Mouse (Mus musculus) mouse trophoblast stem cell (cell line): ENCODE data around the gene Zcchc14.
"Not testable (repeated sequence)": the region's sequence is repeated elsewhere in the genome, so short reads cannot be mapped to it uniquely, and the experiment has no call there.

Experiments
- in situ Hi-C, 2 experiments: fragments of 300-500 bp; cut with MseI, MboI; formaldehyde crosslinking; loops; 2 replicates in 1 of 2; 3 replicates in 1 of 2; pipeline ENCODE4 v1.15.1; 2025

Gene Zcchc14

DNA sequence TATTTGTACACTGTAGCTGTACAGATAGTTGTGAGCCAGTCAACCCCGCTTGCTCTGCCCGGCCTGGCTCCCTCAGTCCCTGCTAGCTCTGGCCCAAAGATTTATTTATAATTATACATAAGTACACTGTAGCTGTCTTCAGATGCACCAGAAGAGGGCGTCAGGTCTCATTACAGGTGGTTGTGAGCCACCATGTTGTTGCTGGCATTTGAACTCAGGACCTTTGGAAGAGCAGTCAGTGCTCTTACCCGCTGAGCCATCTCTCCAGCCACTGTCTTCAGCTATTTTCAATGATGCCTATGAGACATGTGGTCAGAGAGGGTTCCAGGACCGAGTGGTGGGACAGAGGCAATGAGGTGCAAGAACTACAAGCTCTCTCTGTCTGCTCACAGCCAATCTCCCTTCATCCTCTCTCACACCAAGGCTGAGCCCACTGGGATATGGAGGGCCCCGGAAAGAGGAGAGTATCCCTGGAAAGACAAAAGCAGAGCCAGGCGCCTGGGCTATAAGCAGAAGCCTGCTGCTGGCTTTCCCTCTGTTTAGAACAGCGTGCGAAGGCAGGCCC, 15.3 kb upstream of the Zcchc14 start:
- in situ Hi-C loops = not testable (repeated sequence)

DNA sequence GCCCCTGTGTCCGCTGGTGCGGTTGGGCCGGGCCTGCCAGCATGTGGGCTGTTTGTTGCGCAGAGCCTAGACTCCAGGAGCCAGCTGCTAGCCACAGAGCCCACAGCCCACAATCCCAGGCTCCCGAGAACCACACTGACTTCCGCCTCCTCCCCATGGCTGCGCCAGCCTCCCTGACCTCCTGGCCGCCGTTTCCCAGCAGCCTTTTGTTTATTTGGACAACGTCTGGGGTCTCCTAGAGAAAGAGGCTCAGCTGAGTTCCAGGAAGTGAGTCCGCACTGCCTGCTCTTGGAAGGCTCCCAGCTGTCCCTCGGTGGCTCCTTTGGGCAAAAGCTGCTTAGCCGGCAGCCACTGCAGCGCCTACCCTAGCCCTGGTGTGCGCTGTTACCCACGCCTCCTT, 12.6 kb upstream of the Zcchc14 start:
- in situ Hi-C loops = no loop called here

DNA sequence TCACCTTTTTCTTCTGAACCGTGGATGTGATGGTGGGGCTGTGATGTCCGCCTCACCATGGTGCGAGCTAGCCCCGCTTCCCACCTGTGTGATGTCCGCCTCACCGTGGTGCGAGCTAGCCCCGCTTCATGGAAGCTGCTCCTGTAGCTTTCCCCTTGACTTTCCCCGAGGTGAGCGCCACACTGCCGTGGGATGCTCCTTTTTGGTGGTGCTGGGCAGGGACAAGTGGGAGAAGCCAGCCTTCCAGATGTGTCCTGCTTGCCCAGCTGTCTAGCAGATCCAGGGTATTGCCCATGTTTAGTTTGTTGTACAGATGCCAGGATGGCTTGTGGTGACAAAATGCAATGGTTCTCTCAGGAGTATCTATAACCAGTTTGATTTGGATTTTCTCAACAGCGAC, 10.4 kb upstream of the Zcchc14 start:
- in situ Hi-C loops = no loop called here

DNA sequence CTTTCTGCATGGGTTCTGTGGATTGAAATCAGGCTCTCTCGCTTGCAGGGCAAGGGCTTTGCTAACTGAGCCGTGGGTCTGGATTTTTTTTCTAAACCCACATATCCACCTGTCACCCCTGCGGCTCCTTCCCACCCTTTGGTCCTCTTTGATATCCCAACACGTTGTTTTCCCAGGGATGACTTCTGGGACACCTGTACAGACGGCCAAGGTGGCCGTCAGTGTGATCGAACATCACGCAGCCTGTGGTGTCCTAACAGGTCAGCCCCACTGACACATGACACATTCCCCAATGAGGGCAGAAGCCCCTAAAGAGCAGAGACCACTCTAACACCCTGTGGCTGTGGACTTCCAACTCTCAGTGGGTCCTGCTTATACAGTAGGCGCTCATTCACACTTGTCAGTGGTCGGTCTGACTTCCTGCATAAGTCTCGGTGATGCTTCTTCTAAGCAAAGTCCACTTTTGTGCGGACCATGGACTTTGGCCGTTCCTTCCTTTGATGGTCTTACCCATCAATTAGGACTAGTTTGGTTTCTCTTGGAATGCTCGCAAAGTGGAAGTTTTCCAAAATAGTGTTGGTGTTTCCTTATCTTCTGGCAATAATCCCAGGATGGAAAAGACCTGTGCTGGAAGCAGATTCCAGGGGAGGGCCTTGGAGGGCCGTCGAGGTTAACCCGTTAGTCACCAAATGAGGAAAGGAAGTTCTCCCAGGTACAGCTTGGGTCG, 9.1 kb upstream of the Zcchc14 start:
- in situ Hi-C loops = no loop called here

DNA sequence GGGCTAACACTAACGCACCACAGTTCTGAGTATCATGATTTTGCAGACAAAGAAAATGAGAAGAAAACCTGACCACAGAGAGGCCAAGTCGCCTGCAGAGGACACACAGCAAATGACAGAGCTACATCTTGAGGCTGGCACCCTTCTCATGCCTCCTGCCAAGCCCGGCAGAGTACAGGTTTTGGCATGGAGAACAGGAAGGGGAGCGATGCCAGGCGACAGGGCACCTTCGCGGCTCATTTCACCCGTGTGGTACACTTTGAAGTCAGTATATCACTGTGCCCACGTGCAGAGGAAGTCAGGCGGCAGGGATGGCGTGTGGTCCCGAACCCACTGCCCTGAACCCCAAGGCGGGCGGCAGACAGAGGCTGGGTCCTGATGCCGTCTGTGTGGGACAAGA, 7.9 kb upstream of the Zcchc14 start:
- in situ Hi-C loops = no loop called here

DNA sequence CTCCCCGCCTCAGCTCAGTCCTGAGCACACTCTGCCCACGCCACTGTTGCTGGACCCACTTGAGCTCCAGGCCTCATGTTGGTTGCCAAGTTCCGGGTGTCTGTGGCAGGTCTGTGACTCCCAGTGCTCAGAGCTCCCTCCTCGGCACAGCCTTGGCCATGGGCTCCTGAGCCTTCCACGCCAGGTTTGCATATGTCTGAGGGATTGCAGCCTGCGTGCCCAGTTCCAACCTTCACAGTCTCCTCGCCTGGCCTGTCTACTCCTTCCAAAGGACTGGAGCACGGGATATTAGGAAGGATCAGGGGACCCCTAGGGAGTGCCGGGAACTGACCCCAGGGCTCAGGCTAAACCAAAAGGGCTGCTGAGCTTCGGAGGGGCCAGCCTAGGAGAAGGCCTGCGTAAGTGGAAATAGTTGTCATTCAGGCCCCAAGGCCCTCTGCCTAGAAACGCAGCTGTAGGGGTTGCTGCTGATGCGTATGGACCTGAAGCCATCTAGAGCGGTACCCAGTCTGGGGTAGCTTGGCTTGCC, 2.3 kb upstream of the Zcchc14 start:
- in situ Hi-C loops = no loop called here

DNA sequence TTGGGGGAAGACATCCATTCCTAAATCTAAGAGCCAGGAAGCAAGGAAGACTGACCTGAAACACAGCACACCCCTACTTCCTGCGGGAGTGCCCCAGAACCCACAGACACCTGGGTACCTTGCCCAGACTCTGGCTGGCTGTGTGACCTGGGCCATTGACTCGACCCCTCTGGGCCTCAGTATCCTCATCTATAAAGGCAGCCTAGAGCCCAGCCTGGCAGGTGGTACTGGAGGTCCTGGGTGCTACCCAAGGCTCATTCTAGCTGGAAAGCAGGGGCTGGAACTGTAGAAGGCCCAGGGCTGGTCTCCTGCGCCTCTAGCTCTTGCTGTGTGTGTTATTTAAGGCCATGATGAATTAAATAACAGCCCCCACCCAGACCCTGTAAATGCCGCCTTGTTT, 1.4 kb upstream of the Zcchc14 start:
- in situ Hi-C loops = no loop called here

DNA sequence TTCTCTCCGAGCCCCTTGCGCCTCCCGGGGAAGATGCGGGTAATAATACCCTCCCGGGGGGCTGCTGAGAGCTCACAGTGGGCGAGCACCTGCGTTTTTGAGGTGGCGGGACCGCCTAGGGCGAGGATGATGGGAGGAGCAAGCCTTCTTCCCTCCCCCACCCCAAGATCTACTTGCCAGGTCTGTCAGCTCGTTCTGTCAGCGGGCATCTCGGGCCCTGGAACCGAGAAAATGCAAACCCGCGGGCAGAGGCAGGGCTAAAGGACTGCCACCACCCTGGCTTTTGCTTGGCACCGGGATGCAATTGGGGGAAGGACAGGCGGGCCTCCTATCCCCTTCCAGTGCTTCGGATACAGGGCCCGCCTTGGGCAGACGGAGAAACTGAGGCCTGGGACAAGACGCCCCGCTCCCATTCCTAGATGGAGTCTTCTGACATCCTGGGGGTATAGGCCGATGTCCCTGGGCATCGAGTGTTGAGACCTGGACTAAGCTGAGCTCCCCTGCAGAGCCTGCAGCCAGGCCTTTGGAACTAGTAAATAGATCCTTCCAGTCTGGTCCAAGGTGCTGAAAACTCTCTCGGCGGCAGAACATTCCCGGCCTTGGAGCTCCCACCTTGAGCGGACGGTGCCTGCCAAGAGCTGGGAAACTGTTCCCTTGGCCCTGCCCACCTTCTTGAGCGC, 779 bp upstream of the Zcchc14 start:
- in situ Hi-C loops = no loop called here

DNA sequence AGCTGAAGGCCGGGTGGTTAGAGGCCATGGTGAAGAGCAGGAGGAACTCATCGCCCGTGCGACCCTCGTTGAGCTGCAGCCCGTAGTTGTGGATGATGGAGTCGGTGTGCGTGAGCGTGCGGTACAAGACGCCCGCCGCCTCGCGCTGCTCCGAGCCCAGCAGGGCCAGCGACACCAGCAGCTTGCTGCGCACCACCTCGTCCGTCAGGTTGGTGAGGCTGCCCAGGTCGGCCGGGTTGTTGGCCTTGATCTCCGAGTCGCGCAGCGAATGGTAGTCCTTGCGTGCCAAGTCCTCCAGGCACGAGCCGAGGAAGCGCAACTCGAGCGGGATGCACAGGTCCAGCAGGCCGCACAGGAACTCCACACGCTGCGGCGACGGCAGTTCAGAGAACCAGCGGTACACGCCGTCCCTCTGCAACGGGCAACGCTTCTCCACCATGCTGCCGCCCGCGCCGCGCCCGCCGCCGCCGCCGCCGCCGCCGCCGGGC, 783 bp downstream of the Zcchc14 start:
- in situ Hi-C loops = no loop called here

DNA sequence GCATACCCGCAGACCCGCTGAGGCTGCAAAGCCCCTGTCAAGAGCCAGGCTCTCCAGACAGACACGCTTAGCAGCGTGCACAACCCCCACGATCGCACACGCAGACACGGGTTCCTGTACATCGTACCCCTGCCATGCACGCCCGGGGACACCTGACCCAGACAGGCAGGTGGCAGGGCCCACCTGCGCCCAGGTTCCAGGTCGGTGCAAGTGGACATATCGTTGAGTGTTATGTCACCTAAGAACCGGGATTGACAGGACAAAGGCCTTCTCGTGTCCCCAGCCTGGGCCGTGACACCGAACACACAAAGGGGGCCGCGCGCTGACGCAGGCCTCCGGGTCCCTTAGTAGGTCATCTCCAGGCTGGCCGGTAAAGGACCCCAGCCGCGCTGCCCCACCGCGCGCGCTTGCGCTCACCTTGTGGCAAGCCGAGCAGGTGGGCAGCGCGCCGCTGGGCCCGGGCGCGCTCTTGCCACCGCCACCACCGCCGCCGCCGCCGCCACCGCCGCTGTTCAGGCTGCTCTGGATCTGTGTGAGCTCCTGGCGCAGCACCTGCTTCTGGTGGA, 1.3 kb downstream of the Zcchc14 start:
- in situ Hi-C loops = no loop called here

DNA sequence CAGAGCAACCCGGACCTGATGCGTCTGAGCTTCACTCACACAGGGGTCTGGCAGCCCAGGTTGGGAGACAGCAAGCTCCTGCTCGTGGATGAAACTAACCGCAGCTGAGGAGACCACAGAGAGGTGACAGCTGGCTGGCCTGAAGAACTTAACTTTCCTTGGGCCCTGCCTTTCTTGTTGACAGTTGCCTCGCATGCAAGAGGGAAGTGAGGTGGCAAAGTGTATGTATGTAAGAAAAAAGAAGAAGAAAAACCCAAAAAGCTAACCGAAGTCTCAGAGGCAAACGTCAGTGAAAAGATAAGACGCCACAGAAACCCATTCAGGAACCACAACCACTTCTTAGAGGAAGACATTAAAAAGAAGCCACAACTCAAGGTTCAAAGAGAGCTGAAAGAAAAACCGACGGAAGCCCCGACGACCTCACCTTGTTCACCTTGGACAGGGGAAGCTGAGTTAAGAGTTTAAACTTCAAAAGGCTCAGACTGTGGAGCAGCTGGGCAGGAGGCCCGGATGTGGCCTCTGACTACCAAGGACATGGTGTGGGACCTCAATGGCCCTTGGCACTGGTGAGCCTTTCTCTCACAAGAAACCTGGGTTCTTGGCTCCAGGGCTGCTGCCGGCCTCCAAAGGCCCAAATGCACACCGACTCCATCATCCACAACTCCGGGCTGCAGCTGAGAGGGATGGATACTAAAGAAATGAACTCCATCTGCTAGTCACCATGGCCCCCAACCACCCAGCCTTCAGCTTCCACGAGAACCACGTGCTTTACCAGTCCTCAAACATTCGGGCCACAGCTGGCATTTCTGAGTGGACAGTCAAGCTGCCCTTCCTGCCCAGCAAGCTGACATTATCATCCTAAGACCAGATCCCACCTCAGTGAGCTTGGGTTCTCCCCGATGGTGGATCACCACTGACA, 2.1 kb downstream of the Zcchc14 start:
- in situ Hi-C loops = no loop called here

DNA sequence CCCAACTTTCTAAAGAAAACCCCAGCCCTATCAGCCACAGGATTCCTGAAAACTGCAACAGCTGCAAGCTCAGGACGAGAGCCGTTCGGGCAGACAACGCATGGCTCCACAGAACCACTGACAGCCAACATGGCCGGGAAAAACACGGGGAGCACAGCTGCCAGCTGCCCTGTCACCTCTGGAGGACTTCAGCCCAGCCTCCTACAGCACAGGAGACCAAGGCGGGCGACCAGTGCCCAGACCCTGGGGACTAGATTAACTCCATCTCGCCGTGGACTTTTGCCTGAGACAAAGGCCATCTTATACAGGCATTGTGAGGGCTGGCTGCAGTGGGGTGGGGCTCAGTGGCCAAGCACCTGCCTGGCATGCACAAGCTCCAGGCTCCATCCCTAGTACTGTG, 2.8 kb downstream of the Zcchc14 start:
- in situ Hi-C loops = no loop called here

DNA sequence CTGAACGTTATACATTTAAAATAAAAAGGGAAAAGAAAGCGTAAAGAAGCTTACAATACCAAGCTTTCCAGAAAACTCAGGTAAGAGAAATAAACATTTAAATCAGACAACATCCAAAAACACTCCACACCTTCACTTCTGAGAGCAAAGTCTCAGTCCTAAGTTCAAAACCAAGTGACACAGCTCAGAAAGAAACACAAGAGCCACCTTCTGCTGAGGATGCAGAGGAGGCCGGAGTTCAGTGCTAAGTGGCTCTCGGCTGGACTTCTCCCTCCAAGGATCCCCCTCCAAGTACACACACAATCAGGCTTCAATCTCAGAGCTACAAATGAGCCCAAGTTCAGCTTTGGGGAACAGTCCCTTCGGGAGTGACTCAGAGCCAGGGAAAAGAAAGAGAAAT, 3.3 kb downstream of the Zcchc14 start:
- in situ Hi-C loops = no loop called here

DNA sequence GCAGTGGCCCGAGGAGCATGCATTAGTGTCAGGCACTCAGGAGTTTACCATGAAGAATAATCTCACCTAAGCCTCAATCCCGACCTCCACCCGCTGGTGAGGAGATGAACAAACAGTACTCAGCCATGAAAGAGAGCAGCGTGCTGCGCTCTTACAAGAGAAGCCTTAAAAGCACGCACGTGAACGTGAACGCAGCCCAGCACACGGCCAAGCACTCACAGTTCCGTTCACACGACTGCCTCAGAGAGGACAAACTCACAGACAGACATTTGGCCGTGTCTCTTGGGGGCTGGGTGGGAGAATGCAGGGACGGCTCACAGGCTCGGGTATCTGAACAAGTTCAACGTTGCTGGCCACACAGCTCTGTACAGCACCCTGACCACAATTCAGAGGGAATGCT, 4.2 kb downstream of the Zcchc14 start:
- in situ Hi-C loops = no loop called here

DNA sequence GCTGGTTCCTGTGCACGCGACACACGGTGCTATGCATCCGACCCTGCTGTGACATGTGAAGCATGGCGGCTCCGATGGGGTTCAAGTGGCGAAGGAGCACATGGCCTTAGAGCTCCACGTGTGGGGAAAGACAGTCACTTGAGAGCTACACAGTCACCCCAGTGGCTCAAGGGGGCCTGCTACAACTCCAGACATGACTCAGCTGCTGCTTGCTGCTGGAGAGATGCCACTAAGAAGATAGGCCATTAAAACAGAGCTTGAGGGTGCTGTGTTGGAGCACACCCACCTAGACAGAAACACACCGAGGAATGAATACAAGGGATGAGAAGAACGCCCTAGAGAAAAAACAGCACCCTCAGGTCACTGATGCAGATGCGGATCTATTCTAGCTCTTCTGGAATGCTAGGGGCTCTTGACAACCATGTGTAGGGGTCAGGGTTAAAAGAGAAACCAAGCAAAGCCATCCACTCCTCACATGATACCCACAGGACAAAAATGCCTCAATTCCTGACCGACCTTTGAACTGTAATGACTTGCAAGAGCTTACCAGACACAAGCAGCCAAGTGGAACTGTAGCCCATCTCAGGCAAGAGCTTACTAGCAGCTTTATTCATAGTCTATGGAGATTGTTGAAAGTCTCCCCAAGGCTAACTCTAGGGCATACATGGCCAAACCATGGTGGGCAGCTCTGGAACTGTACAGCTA, 5.0 kb downstream of the Zcchc14 start:
- in situ Hi-C loops = no loop called here

DNA sequence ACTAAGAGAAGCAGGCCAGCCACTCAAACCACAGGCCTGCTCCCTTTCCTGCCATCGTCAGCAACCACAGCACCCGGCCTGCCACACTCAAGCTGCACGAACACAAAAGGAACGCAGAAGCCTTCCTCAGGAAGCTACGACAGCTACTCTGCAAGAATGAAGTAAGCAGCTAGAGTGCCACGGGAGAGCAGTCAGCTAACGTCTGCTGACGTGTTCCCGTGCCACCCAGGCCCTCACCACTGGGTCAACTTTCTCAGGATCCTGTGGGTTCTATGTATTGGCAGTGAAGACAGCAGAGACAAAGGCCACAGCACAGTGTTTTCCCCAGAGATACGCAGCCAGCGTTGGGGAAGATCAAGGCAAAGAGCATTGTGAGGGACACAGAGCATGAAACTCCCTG, 9.3 kb downstream of the Zcchc14 start:
- in situ Hi-C loops = no loop called here

DNA sequence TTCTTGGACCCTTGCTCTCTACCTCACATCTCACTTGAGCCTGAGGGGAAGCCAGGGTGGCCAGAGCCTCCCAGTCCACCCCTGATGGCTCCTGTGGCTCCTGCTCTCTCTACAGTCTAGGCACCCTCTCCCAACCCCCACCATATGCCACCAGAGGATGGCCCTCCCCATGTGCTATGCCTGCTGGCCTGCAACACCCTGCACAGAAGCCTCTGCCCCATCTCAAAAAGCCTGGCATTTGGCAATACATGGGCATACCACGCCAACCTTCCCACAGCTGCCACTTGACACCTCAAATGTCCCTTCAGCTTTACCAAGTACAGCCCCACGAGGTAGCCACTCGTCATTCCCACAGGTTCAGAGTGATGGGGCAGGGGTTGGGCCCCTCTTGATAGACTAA, 9.9 kb downstream of the Zcchc14 start:
- in situ Hi-C loops = no loop called here

DNA sequence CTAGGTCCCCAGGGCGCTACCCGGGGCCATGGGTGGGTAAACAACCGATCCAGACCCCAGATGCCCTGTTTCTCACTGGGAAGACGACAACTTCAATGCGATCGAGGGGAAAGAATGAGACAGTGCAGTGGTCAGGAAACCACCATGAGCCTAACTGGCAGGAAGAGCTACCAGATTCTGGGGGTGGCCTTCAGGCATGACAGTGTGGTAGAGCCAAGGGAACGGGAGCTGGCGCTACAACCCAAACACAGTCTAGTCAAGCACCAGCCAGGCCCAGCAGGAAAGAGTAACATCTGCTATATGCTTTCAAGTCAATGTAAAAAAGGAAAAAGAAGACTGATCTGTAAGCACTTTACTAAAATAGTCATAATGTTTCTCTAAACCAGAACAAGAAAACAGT, 16.5 kb downstream of the Zcchc14 start:
- in situ Hi-C loops = no loop called here

DNA sequence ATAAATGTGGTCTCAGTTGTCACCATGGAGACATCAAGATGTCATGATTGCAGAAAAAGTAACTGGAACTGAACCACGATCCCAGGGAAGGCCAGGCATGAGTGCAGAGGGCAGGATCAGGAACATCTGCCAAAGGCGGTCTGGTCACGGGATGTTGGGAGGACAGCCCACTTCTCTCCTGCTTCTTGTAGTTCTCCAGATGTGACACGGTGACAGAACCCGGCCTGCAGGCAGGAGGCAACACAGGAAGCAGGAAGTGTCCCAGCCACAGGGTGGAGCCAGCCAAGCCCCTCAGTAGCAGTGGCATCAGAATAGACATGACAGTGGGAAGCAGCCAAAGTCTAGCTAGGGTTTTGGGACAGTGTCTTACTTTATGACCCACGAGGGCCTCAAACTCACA, 17.2 kb downstream of the Zcchc14 start:
- in situ Hi-C loops = no loop called here

DNA sequence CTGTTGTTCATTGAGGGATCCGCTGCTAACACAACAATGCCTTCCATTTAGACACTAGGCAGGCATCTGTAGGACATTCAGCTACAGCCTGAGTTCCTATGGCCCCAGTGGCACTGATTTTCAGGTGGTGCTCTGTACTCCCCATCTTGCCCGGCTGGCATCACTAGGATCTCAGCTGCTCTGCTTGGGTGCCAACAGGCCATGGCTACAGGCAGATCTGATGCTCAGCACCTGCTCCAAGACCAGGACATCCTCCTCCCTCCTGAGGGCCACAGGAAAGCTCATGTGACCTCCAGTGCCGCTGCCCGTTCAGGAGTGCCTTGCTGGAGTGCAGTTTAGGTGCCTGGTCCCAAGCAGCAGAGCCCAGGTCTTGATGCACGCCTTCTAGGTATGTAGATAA, 20.3 kb downstream of the Zcchc14 start:
- in situ Hi-C loops = no loop called here

DNA sequence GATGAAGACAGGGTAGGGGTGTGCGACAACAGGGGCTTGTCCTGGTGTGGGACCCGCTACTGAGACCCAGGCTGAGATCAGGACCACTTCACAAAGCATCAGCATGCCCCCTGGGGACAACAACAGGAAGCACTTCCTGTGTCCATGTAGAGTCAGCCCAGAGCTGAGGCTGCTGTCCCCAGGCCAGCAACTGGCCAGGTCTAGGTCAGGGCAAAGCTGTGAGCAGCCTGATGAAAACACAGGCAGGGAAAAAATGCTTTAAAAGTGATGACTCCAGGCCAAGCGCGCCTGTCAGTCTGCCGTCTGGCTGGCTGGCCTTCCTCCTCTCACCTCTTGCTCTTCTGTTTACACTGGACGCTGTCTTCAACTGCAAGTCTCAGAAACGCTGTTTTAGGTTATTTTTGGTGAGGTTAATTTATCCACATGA, 21.0 kb downstream of the Zcchc14 start:
- in situ Hi-C loops = no loop called here
